Mouse (Mus musculus): ENCODE results near the gene Ptpn12. TPM values are rescaled to one million over a fixed set of nuclear protein-coding genes. Genes with fewer than 3 reads are reported as not detected.

Gene Ptpn12
- polyA plus RNA-seq, 1 experiment: 35.9 TPM

- H3K4me1 ChIP-seq (ENCODE audit: control insufficient read depth, insufficient read depth, low read length): peaks cover 17% of the 10 kb centered on the region
- WGBS: 44% methylated on average over 5 of the region's 5 CpGs
- no peak overlapping the region for H3K4me3 ChIP-seq (ENCODE audit: insufficient read depth, low read depth, low read length)
- H3K27me3 ChIP-seq (replicated peaks; ENCODE audit: control insufficient read depth, insufficient read depth, low read length): no peaks in the 10 kb centered on the region
- H3K27ac ChIP-seq (ENCODE audit: insufficient read depth, low read depth, low read length): no peak overlapping the region
- TF ChIP-seq CTCF (conservative IDR thresholded peaks at IDR 0.05; ENCODE audit: insufficient read depth, insufficient read length, low read depth, low read length) (no peak), POLR2A (IDR thresholded peaks at IDR 0.05; ENCODE audit: low read depth, low read length) (no peak)
- DNase-seq: no peak
- no peaks in the 10 kb centered on the region for H3K36me3 ChIP-seq (ENCODE audit: control insufficient read depth, insufficient read depth, low read length)
These were observed 117.2 kb downstream of the Ptpn12 start for GRCm38 (mm10) chr5:20938523-20938922.

Other genes starting within 250 kb of the Ptpn12 start
- gene Phtf2, start 173.8 kb downstream of the Ptpn12 start, polyA plus RNA-seq (2012; rRNA removed): 2.5 and 4.0 TPM in 2 replicates
- gene Tmem60, start 173.7 kb downstream of the Ptpn12 start, polyA plus RNA-seq (2012; rRNA removed): 13.8 and 20.5 TPM in 2 replicates
- 3.2 and 3.9 TPM in 2 replicates for gene Rsbn1l, start 99.5 kb downstream of the Ptpn12 start, polyA plus RNA-seq (2012; rRNA removed)
- gene Gsap, start 130.3 kb upstream of the Ptpn12 start, polyA plus RNA-seq (2012; rRNA removed): 3.3 and 3.7 TPM in 2 replicates

Measured in kidney, adult 2 months (tissue).